Mouse (Mus musculus): ENCODE measurements around the gene Cryzl1.

GRCm38 (mm10) chr16:91763975-91764374, 35.2 kb upstream of the Cryzl1 start:
- TF ChIP-seq CTCF (IDR thresholded peaks at IDR 0.05; ENCODE audit: control insufficient read depth, insufficient read depth, low read length) (no peak), POLR2A (IDR thresholded peaks at IDR 0.05; ENCODE audit: borderline replicate concordance, control insufficient read depth, low read depth, low read length) (no peak)
